Mouse (Mus musculus) kidney, adult 2 months (tissue): ENCODE data around the gene Zbtb12. TPM values are rescaled to one million over a fixed set of nuclear protein-coding genes. Genes with fewer than 3 reads are reported as not detected.

Experiments
- DNase-seq: peaks from one replicate; pipeline ENCODE4 v3.0.0; 2021
- H3K27ac ChIP-seq: fragments of 200-500 bp; 2 replicates; pipeline ENCODE4 v1.5.1; 2012; ENCODE audit warnings: low read depth, low read length, control low read depth, inconsistent platforms; ENCODE audit not compliant: insufficient read depth
- H3K27me3 ChIP-seq: fragments of 200-500 bp; replicated peaks from 2 replicates; pipeline ENCODE4 v1.6.1; 2012; ENCODE audit warnings: mild to moderate bottlenecking, moderate library complexity, low read length, inconsistent platforms; ENCODE audit not compliant: control insufficient read depth, insufficient read depth
- H3K36me3 ChIP-seq: fragments of 200-500 bp; 2 replicates; pipeline ENCODE4 v1.6.1; 2012; ENCODE audit warnings: mild to moderate bottlenecking, moderate library complexity, low read length, inconsistent platforms; ENCODE audit not compliant: control insufficient read depth, insufficient read depth
- H3K4me1 ChIP-seq: fragments of 200-500 bp; 2 replicates; pipeline ENCODE4 v1.6.1; 2011; ENCODE audit warnings: low read length; ENCODE audit not compliant: control insufficient read depth, insufficient read depth
- H3K4me3 ChIP-seq: fragments of 200-500 bp; 2 replicates; pipeline ENCODE4 v1.5.1; 2011; ENCODE audit warnings: mild to moderate bottlenecking, low read depth, low read length, control low read depth; ENCODE audit not compliant: insufficient read depth
- CTCF ChIP-seq: fragments of 200-500 bp; conservative IDR thresholded peaks from 2 replicates; pipeline ENCODE4 v1.5.1; 2011; ENCODE audit warnings: low read depth, mild to moderate bottlenecking, control low read depth, low read length, moderate library complexity, mixed read lengths; ENCODE audit not compliant: insufficient read depth, insufficient read length
- POLR2A ChIP-seq: fragments of 200-500 bp; IDR thresholded peaks from one replicate; pipeline ENCODE4 v1.6.1; 2011; ENCODE audit warnings: low read depth, low read length, control low read depth
- WGBS: fragments of 180-500 bp; shearing (Covaris S2); methylation state at CpG from one replicate; pipeline ENCODE4 v1.1.7; 2018; 5-methylcytosine and 5-hydroxymethylcytosine counted together
- polyA plus RNA-seq: library from polyadenylated mRNA; depleted of rRNA; stranded (reverse); fragments of >200 nt; gene quantifications from 2 replicates; pipeline ENCODE4 v1.2.3, GENCODE M21; 2012

Gene Zbtb12
- polyA plus RNA-seq, 1 experiment: 9.4 TPM

GRCm38 (mm10) chr17:34922939-34923338, 43.7 kb downstream of the Zbtb12 start:
- TF ChIP-seq POLR2A (no peak), CTCF (peak; percentile 29)
- Histone ChIP-seq H3K27ac (no peak overlapping the region), H3K4me3 (no peak overlapping the region), H3K4me1 (no peaks in the 10 kb centered on the region), H3K36me3 (no peaks in the 10 kb centered on the region; the same call in 1 of the 2 replicates), H3K27me3 (no peaks in the 10 kb centered on the region)
- WGBS: 56% methylated on average over 6 of the region's 6 CpGs
- DNase-seq: no peak

- no peak overlapping the region for H3K4me3 ChIP-seq
- H3K27ac ChIP-seq: no peak overlapping the region
- no peak for DNase-seq
- TF ChIP-seq CTCF (no peak), POLR2A (no peak)
- no peaks in the 10 kb centered on the region for H3K4me1 ChIP-seq
- no peaks in the 10 kb centered on the region; the same call in 1 of the 2 replicates for H3K36me3 ChIP-seq
- no peaks in the 10 kb centered on the region for H3K27me3 ChIP-seq
- WGBS: 85% methylated on average over 5 of the region's 5 CpGs
These were observed 45.0 kb downstream of the Zbtb12 start for GRCm38 (mm10) chr17:34924258-34924657.

GRCm38 (mm10) chr17:34927306-34928019, 48.2 kb downstream of the Zbtb12 start:
- TF ChIP-seq CTCF (no peak), POLR2A (no peak)
- no peak for DNase-seq
- no peaks in the 10 kb centered on the region for H3K27me3 ChIP-seq
- H3K27ac ChIP-seq: no peak overlapping the region
- no peak overlapping the region for H3K4me3 ChIP-seq
- no peaks in the 10 kb centered on the region for H3K4me1 ChIP-seq
- WGBS: 85% methylated on average over 18 of the region's 18 CpGs
- no peaks in the 10 kb centered on the region; the same call in 1 of the 2 replicates for H3K36me3 ChIP-seq

- no peak for DNase-seq
- WGBS: 61% methylated on average over 4 of the region's 4 CpGs
- no peak for TF ChIP-seq CTCF
- TF ChIP-seq POLR2A: no peak
- Histone ChIP-seq H3K36me3 (peaks cover 1% of the 10 kb centered on the region; the same call in 1 of the 2 replicates), H3K27ac (no peak overlapping the region), H3K4me3 (no peak overlapping the region), H3K4me1 (no peaks in the 10 kb centered on the region), H3K27me3 (no peaks in the 10 kb centered on the region)
These were observed 49.6 kb downstream of the Zbtb12 start for GRCm38 (mm10) chr17:34928841-34929240.

GRCm38 (mm10) chr17:34931061-34931734, 51.9 kb downstream of the Zbtb12 start, which contains the start of gene Neu1:
TSS of gene Neu1 (plus strand) at chr17:34931253.
- TF ChIP-seq POLR2A (peak; percentile 87), CTCF (peak; percentile 73)
- Histone ChIP-seq H3K27ac (peak within 1 kb of the TSS; percentile 78), H3K36me3 (peaks cover 6% of the 10 kb centered on the region; the same call in 1 of the 2 replicates), H3K4me3 (peak within 1 kb of the TSS; percentile 67), H3K27me3 (no peaks in the 10 kb centered on the region), H3K4me1 (no peaks in the 10 kb centered on the region)
- DNase-seq: peak; percentile 100
- WGBS: under 1% methylated on average over 38 of the region's 38 CpGs

- Histone ChIP-seq H3K4me1 (no peaks in the 10 kb centered on the region; the same call in 1 of the 2 replicates), H3K36me3 (peaks cover 6% of the 10 kb centered on the region; the same call in 1 of the 2 replicates), H3K4me3 (peak overlapping the region; percentile 67), H3K27me3 (no peaks in the 10 kb centered on the region), H3K27ac (peak overlapping the region; percentile 78)
- DNase-seq: peak; percentile 56
- TF ChIP-seq POLR2A: no peak
- TF ChIP-seq CTCF: no peak
- 11% methylated on average over 14 of the region's 14 CpGs for WGBS
These were observed 52.4 kb downstream of the Zbtb12 start for GRCm38 (mm10) chr17:34931735-34932098.

GRCm38 (mm10) chr17:34932287-34932686, 53.0 kb downstream of the Zbtb12 start:
- 53% methylated on average over 8 of the region's 8 CpGs for WGBS
- H3K4me3 ChIP-seq: peak overlapping the region; percentile 67
- H3K27ac ChIP-seq: peak overlapping the region; percentile 78
- H3K4me1 ChIP-seq: no peaks in the 10 kb centered on the region; the same call in 1 of the 2 replicates
- no peaks in the 10 kb centered on the region for H3K27me3 ChIP-seq
- H3K36me3 ChIP-seq: peaks cover 6% of the 10 kb centered on the region; the same call in 1 of the 2 replicates
- no peak for DNase-seq
- TF ChIP-seq POLR2A: no peak
- TF ChIP-seq CTCF: no peak
